Mouse (Mus musculus): Measurements from ENCODE around the gene Dock2. TPM values are rescaled to one million over a fixed set of nuclear protein-coding genes. Genes with fewer than 3 reads are reported as not detected.

Gene Dock2
- total and polyA plus RNA-seq, 2 experiments from 2014 or later = 0.33 to 3.1 TPM

DNA sequence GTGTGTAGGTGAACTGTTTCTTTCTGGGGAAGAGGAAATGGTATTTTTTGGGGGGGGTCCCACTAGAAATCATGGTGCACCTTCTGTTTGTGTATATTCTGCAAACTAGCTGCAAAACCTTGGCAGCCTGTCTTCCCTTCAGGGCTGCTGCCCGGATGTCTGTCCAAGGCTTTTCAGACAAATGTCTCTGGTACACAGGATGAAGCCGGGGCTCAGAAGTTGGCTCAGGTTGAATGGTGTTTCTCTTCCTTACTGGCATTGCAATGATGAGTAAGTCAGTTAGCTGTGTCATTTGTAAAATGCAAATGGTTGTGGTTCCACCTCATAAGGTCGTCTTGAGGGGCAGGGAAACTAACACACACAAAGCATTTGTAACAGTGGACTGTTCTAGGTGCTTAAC, 477.5 kb downstream of the Dock2 start:
- 67% methylated on average over 3 of the region's 3 CpGs for WGBS
- Histone ChIP-seq H3K27me3 (ENCODE audit: control insufficient read depth, insufficient read depth, low read length) (no peaks in the 10 kb centered on the region), H3K4me2 (ENCODE audit: low read depth, low read length) (no peak overlapping the region), H3K4me1 (ENCODE audit: control insufficient read depth, insufficient read depth) (no peaks in the 10 kb centered on the region), H3K4me3 (ENCODE audit: low read depth, low read length) (no peak overlapping the region), H3K27ac (ENCODE audit: low read depth) (no peak overlapping the region), H3K9me3 (replicated peaks; ENCODE audit: control insufficient read depth, low read length) (no peaks in the 10 kb centered on the region), H3K36me3 (replicated peaks; ENCODE audit: control insufficient read depth, insufficient read depth, low read length) (no peaks in the 10 kb centered on the region), H3K9ac (replicated peaks; ENCODE audit: low read depth, low read length) (no peak overlapping the region)
- ATAC-seq (ENCODE audit: insufficient read depth, low read depth) = no peak
- no peak for DNase-seq (ENCODE audit: low spot score)
- TF ChIP-seq CTCF (IDR thresholded peaks at IDR 0.05; ENCODE audit: low read depth) (no peak), EP300 (IDR thresholded peaks at IDR 0.05; ENCODE audit: low read depth) (no peak)

DNA sequence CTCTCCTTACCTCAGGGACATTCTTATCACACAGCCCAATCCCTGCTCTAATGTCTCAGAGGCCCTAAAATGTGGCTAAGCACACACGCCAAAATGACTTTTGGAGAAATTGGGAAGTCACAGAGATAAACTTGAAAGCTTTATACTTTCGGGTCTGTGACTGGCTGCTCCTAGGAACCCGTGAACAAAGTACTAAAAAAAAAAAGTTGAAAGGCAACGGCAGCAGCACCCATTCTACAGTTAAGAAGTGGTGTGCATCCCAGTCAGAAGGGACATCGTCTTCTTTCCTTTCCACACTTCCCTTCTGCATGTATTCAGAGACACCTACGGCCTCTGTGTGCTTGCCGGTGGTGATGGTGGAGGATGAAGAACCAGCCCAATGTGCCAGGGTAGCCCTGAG, 483.6 kb downstream of the Dock2 start:
- ATAC-seq (ENCODE audit: insufficient read depth, low read depth) = no peak
- Histone ChIP-seq H3K4me1 (ENCODE audit: control insufficient read depth, insufficient read depth) (no peaks in the 10 kb centered on the region), H3K27ac (ENCODE audit: low read depth) (no peak overlapping the region), H3K9ac (replicated peaks; ENCODE audit: low read depth, low read length) (no peak overlapping the region), H3K36me3 (replicated peaks; ENCODE audit: control insufficient read depth, insufficient read depth, low read length) (no peaks in the 10 kb centered on the region), H3K9me3 (replicated peaks; ENCODE audit: control insufficient read depth, low read length) (no peaks in the 10 kb centered on the region), H3K27me3 (ENCODE audit: control insufficient read depth, insufficient read depth, low read length) (no peaks in the 10 kb centered on the region), H3K4me2 (ENCODE audit: low read depth, low read length) (no peak overlapping the region), H3K4me3 (ENCODE audit: low read depth, low read length) (no peak overlapping the region)
- WGBS = 77% methylated on average over 7 of the region's 7 CpGs
- no peak for DNase-seq (ENCODE audit: low spot score)
- TF ChIP-seq EP300 (IDR thresholded peaks at IDR 0.05; ENCODE audit: low read depth) (no peak), CTCF (IDR thresholded peaks at IDR 0.05; ENCODE audit: low read depth) (no peak)

DNA sequence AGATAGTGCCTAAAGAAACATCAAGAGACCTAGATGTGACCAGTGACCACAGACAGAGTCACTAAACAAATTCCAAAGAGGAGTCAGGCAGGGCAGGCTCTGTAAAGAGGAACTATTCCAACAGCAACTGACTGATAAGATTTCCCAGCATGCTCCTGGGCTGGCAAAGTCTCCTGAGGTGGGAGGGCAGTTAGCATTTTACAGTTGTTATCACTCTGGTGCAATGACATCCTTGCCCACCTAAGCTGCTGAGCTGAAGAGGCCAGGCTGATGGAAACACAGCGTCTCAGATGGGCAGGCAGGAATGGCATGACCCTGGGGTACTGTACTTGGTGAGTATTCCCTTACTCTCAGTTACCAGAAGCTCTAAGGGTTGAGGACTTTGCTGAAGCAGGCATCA, 484.1 kb downstream of the Dock2 start:
- DNase-seq (ENCODE audit: low spot score) (no peak), ATAC-seq (ENCODE audit: insufficient read depth, low read depth) (no peak)

DNA sequence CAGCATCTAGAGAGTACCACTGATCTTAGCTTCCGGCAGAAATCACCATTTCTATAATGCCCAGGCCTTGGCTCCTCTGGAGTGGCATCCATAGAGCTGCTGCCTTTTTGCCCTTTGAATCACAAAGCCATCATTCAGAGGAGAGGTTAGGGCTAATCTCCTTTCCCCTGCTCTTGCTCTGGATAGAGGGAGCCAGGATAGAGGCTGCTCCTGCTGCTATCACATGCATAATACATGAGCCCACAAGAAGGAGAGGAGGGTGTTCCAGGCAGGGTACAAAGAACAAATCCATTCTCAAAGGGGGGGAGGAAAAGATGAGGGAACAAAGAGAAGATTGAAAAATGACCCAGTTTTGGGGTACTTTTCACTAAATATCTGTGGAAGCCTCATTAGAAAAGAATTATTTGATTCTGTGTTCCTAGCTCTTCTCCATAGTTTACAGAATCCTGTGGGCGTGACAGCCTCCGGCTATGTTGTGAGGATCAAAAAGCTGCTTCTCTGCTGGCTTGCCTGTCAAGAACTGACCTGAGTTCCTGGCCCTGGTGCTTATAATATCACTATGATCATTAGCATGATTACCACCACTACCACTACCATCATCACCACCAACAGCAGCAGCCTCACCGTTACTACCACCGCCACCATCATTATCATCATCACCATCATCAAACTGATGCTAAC, 485.9 kb downstream of the Dock2 start:
- 80% methylated on average over 5 of the region's 5 CpGs for WGBS

More for the DNA sequence above, 484.1 kb downstream of the Dock2 start:
- TF ChIP-seq EP300 (IDR thresholded peaks at IDR 0.05; ENCODE audit: low read depth) (no peak), CTCF (IDR thresholded peaks at IDR 0.05; ENCODE audit: low read depth) (no peak)
- H3K36me3 ChIP-seq (replicated peaks; ENCODE audit: control insufficient read depth, insufficient read depth, low read length) = no peaks in the 10 kb centered on the region
- no peaks in the 10 kb centered on the region for H3K27me3 ChIP-seq (ENCODE audit: control insufficient read depth, insufficient read depth, low read length)
- WGBS = 71% methylated on average over 1 of the region's 1 CpGs
- no peaks in the 10 kb centered on the region for H3K4me1 ChIP-seq (ENCODE audit: control insufficient read depth, insufficient read depth)
- H3K4me3 ChIP-seq (ENCODE audit: low read depth, low read length) = no peak overlapping the region
- no peak overlapping the region for H3K9ac ChIP-seq (replicated peaks; ENCODE audit: low read depth, low read length)
- H3K27ac ChIP-seq (ENCODE audit: low read depth) = no peak overlapping the region
- H3K9me3 ChIP-seq (replicated peaks; ENCODE audit: control insufficient read depth, low read length) = no peaks in the 10 kb centered on the region
- H3K4me2 ChIP-seq (ENCODE audit: low read depth, low read length) = no peak overlapping the region

DNA sequence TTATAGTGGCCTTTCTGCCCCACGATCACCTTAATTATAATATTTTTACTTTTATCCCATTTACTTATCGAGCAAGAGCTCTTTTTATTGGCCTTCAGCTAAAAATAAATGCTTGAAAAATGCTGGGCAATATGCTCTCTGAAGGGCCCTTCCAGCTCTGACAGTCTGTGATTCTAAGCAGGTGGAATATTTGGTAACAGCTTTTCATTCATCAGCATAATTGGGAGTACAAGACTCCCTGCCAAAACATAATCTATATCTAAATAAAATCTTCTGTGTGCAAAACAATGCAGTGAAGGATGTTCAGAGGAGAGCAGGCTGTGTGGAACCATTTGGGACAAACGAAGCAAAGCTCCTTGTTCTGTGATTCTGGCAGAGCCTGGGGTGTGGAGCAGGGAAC, 492.4 kb downstream of the Dock2 start:
- Histone ChIP-seq H3K9ac (replicated peaks; ENCODE audit: low read depth, low read length) (no peak overlapping the region), H3K4me2 (ENCODE audit: low read depth, low read length) (no peak overlapping the region), H3K27me3 (ENCODE audit: control insufficient read depth, insufficient read depth, low read length) (no peaks in the 10 kb centered on the region), H3K9me3 (replicated peaks; ENCODE audit: control insufficient read depth, low read length) (no peaks in the 10 kb centered on the region), H3K4me3 (ENCODE audit: low read depth, low read length) (no peak overlapping the region), H3K4me1 (ENCODE audit: control insufficient read depth, insufficient read depth) (no peaks in the 10 kb centered on the region), H3K36me3 (replicated peaks; ENCODE audit: control insufficient read depth, insufficient read depth, low read length) (no peaks in the 10 kb centered on the region), H3K27ac (ENCODE audit: low read depth) (no peak overlapping the region)
- DNase-seq (ENCODE audit: low spot score) (no peak), ATAC-seq (ENCODE audit: insufficient read depth, low read depth) (no peak)
- TF ChIP-seq CTCF (IDR thresholded peaks at IDR 0.05; ENCODE audit: low read depth) = no peak
- no peak for TF ChIP-seq EP300 (IDR thresholded peaks at IDR 0.05; ENCODE audit: low read depth)
- WGBS = 54% methylated on average over 3 of the region's 3 CpGs

More for the DNA sequence above, 485.9 kb downstream of the Dock2 start:
- Histone ChIP-seq H3K4me3 (ENCODE audit: low read depth, low read length) (no peak overlapping the region), H3K9me3 (replicated peaks; ENCODE audit: control insufficient read depth, low read length) (no peaks in the 10 kb centered on the region), H3K9ac (replicated peaks; ENCODE audit: low read depth, low read length) (no peak overlapping the region), H3K4me2 (ENCODE audit: low read depth, low read length) (no peak overlapping the region), H3K27me3 (ENCODE audit: control insufficient read depth, insufficient read depth, low read length) (no peaks in the 10 kb centered on the region), H3K27ac (ENCODE audit: low read depth) (no peak overlapping the region), H3K4me1 (ENCODE audit: control insufficient read depth, insufficient read depth) (no peaks in the 10 kb centered on the region), H3K36me3 (replicated peaks; ENCODE audit: control insufficient read depth, insufficient read depth, low read length) (no peaks in the 10 kb centered on the region)
- ATAC-seq (ENCODE audit: insufficient read depth, low read depth) (no peak), DNase-seq (ENCODE audit: low spot score) (no peak)
- no peak for TF ChIP-seq EP300 (IDR thresholded peaks at IDR 0.05; ENCODE audit: low read depth)
- TF ChIP-seq CTCF (IDR thresholded peaks at IDR 0.05; ENCODE audit: low read depth) = no peak

DNA sequence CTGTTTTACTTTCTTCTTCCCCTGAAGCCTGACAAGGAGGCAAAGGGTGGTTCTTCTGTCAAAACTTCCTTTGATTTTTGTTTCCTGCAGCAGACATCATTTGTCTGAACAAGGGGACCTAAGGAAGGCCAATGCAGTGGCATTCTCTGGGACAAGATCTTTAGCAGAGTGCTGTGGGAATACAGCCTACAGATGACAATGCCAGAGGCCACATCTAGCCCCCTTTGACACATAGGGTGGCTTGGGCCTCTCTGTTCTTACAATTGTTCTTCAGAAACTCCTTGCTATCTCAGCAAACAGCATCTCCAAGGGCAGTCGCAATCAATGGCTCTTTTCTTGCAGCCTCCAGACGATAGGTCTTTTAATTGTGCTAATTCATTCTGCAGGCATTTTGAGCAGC, 493.0 kb downstream of the Dock2 start:
- no peaks in the 10 kb centered on the region for H3K27me3 ChIP-seq (ENCODE audit: control insufficient read depth, insufficient read depth, low read length)
- H3K27ac ChIP-seq (ENCODE audit: low read depth) = no peak overlapping the region
- H3K36me3 ChIP-seq (replicated peaks; ENCODE audit: control insufficient read depth, insufficient read depth, low read length) = no peaks in the 10 kb centered on the region
- DNase-seq (ENCODE audit: low spot score) (no peak), ATAC-seq (ENCODE audit: insufficient read depth, low read depth) (no peak)
- no peaks in the 10 kb centered on the region for H3K4me1 ChIP-seq (ENCODE audit: control insufficient read depth, insufficient read depth)
- H3K9ac ChIP-seq (replicated peaks; ENCODE audit: low read depth, low read length) = no peak overlapping the region
- TF ChIP-seq CTCF (IDR thresholded peaks at IDR 0.05; ENCODE audit: low read depth) = no peak
- TF ChIP-seq EP300 (IDR thresholded peaks at IDR 0.05; ENCODE audit: low read depth) = no peak
- H3K9me3 ChIP-seq (replicated peaks; ENCODE audit: control insufficient read depth, low read length) = no peaks in the 10 kb centered on the region
- 70% methylated on average over 2 of the region's 2 CpGs for WGBS
- no peak overlapping the region for H3K4me3 ChIP-seq (ENCODE audit: low read depth, low read length)
- no peak overlapping the region for H3K4me2 ChIP-seq (ENCODE audit: low read depth, low read length)
